Mouse (Mus musculus) urinary bladder, postnatal 4 days (tissue): ENCODE results near the gene Elmod3.
"Not testable (repeated sequence)": the region's sequence is repeated elsewhere in the genome, so short reads cannot be mapped to it uniquely, and the experiment has no call there.

Experiments used
- DNase-seq, 2 experiments: peaks; one replicate each; pipeline ENCODE4 v3.0.0; 2021 to 2022; ENCODE audit warnings: low spot score in 2 of 2

The Elmod3 gene

DNA sequence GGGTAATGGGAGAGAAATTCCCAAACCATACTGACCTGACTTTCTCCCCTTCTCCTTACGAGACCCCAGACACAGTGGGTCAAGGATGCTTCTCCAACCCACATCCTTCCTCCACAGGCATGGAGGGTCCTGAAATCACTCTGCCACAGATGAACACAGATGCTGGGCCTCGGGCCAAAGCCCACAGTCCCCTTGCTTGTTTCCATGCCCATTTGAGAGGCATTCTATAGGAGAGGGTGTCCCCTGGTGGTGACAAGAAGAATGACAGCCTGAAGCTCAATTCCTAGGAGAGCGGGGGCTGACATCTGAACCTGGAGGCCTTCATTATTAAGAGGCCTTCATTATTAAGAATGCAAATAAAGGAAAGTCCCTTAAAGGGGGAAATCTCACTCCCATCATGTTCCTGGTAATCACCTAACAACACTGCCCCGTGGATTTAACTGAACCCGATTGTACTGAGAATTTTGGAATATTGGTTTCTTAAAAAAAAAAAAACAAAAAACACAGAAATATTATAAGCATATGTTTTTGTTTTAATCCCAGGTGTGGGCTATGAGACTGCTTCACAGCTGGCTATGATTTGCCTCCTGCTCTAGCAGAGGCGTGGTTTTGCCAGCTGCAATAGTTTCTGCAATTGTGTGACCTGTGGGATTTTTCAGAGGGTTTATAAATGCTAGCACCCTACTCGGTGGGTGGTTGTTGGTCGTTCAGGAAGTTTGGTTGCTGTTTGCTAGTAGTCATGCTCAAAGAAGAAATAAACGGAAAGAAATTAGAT lies 64.0 kb downstream of the Elmod3 start:
- peak in 1 of 2 experiments; percentile 62 for DNase-seq

DNA sequence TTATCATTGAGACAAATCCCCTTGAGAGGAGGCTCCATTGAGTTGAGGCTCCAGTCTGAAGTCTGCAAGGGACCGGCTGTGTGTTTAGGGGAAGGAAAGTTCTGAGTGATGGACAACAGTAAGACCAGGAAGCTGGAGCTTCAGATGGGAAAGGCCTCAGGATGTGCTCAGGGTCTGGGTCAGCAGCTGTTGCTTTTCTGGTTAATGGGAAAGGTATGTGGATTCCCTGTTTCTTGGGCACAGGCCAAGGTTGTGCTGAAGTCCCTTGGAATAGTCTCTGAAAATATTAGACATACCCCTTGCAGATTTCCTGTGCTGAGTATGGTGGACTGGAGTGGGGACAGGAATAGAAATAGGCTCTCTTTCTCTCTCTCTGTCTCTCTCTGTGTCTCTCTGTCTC lies 64.7 kb downstream of the Elmod3 start:
- DNase-seq, result not testable (repeated sequence)

DNA sequence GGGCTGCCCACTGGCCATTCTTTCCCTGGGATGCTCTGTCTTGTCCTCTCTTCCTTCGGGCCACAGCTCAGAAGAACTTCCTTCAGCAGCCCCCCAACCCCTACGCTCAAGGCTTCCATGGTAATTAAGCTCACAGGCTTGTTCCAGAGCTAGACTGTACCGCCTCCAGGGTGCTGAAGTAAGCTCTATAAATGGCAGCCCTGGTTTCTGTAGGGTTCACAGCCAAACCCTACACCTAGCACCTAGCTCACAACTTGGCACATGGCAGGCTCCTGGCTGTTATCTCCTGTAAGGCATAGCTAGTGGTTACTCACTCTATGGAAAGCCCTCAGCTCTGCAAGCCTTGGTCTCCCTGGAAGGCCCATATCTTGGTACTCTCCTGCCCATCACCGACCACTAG lies 65.6 kb downstream of the Elmod3 start:
- no peak for DNase-seq

DNA sequence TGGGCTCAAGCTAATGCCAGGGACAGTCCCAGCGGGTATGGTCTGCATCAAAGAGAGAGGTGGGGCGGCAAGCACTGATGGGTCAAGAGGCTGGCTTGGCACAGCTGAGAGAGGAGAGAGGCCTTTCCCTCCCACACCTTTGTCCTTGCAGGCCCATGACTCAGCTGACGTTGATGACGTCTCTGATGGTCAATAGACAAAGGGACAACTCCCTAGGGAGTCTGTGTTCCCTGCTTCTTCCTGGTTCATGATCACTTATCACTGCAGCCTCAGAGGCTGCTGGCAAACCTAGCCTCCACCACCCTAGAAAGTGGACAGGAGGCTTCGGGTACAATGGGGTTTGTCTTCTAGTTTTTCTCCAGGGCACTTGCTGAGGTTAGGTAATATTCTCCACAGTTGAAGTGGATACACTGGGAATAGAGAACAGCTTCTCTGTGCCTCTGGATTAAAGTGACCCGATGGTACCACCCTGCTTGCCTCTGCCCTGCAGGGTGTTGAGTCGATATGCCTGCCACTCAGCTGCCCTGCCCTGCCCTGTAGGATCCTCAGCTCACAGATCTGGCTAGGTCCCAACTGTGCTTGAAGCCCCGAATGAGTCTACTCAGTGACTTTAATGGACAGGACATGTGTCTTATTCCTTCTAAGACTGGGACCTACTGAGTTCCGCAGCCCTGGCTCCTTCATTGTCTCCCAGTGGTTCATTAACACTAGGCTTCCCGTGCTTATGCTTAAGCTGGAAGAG lies 69.6 kb downstream of the Elmod3 start:
- DNase-seq, result no peak

DNA sequence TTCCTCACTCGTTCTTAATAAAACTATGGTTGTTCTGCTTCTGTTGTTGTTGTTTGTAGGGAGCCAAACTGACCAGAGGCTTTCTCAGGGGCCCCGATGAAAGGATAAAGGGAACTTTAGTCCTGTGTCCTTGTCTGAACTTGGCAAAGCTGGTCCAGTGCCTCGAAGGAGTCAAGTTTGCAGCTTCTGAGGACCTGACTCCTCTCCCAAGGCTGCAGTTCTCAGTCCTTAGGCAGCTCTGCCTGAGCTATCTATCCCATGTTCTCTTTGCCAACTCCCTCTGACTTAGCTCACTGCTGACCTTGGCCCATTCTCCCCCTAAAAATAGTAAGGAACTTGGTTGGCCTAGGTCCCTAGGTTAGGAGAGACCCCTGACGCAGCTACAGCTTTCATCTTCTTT lies 71.1 kb downstream of the Elmod3 start:
- no peak for DNase-seq

DNA sequence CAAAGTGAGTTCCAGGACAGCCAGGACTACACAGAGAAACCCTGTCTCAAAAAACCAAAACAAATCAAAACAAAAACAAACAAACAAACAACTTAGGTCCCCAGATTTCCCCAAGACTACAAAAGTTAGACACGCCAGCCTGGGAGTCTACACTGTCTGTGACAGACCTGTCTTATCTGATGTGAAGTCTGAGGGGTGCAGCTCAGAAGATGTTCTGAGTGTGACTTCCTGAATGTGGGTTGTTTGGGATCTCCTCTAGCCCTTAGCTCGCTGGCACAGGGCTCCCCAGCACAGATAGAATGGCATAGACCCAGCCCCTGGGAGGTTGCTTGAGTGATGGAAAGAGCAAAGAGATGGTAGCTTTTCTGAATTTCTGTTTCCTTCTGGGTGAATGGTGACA lies 74.1 kb downstream of the Elmod3 start:
- DNase-seq, result no peak

DNA sequence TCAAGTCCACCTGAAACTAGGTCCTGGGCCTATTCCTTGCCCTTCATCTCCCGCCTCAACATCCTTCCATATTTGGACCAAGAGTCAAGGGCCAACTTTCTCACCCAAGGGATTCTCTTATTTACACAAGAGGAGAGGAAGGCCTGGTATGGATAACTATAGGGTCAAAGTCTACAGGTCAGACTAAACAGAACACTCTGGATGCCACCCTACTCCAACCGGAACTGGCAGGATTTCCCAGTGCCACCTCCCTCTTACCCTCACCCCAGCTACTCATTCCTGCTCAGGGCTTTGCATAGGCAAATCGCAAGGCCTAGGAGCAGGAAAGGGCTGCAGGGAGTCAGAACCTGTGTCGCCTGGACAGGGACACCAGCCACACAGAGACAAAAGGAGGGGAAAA lies 75.0 kb downstream of the Elmod3 start:
- DNase-seq, result no peak

DNA sequence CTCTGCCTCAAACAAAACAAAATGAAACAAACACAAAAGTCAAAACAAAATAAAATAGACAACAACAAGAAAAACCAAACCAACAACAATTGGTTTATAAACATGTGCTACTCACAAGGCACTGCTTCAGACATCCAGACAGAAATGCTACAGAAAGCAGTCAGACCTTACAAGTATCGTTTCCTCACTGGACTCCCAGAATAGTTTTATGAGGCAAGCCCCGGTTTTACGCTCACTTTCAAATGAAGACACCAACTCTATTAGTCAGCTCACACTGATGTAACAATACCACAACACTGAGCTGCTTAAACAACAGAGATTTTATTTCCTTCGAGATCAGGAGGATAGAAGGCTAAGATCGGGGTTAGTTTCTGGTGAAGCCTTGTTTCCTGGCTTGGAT lies 75.9 kb downstream of the Elmod3 start:
- no peak for DNase-seq

DNA sequence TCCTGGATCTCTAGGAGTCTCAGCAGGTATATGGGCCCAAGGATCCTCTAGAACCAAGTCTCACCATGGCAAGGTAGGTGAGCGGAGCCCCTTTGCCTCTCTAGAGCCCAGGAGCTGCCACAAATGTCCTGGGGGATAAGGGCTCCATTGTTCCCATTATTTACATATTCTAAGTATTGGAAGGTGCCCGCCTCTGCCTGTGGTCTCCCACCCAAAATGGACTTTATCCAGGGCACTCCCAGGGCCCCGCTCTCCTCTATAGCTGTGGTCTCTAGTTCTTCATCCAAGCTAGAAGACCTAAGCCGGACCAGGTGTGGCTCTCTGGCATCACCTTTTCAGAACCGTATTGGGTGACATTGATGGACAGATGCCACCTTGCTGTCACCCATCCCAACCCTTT lies 76.6 kb downstream of the Elmod3 start, which contains the start of gene Sh2d6:
TSS of gene Sh2d6 (minus strand) at position 101 of the 400 bp plus-strand sequence.
- DNase-seq, result no peak

DNA sequence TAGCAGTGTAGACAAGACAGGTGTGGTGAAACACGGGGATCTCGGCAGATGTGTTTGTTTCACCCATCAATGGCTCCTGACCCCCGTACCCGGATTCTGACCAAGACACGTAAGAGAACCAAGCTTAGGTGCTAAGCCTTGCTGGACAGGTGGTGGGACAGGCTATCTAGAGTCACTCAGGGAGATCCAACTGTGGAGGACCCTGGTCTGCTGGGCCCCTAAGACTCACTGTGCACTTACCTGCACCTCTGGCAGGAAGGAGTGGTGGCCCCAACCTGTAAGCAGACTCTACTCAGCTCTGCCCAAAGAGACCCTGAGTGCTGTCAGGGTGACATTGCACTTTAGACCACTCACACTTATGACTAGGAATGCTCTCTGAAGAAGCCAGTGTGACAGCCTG lies 77.3 kb downstream of the Elmod3 start:
- DNase-seq, result no peak

DNA sequence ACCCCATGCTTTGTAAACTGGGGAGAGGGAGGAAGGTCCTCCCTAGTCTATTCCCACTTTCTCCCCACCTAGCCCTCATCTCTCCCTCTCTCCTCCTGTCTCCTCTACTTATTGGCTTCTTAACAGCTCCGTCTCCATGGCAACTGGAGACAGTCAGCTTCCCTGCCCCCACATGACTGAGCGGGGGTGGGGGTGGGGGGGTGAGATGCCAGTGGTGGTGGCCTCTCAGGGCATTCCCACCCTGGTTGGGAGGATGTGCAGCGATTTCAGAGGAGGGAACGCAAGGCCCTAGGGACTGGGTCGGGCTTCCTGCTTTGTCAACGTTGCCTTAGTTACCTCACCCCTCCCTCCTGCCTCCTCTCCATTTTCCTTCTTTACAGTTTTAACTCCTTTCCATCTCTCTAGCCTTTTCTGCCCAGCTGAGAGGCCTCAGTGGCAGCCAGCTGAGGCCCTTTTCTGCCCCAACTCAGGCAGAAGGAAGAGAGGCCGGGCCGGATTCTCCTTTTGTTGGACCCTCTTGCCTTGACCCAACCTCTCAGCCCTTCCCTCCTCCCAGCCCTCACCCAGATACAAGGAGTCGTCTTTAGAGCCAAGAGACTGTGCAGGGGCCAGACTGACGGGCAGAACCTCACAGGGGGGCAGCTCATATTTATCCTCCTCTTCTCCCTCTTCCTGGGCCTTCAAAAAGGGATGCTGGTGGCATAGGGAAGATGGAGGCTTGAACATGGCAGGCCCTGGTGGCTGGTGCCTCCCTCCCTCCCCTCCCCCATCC lies 78.1 kb downstream of the Elmod3 start:
- no peak for DNase-seq

DNA sequence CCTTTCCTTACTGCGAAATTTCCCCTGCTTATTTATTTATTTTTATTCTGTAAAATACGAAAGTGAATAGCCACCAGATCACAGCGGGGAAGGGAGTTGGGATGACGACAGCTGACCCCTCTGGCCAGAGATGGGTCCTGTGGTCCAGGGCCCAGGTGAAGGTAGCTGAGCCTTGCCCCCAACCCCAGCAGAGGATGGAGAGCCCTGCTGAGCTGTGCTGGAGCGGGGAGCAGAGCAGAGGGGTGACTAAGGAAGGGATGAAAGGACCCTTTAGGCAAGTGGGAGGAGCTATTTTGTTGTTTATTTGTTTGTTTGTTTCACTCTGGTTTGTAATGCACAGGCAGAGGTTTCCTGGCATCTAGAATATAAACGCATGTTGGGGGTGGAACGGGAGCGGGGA lies 78.9 kb downstream of the Elmod3 start:
- DNase-seq, result no peak

DNA sequence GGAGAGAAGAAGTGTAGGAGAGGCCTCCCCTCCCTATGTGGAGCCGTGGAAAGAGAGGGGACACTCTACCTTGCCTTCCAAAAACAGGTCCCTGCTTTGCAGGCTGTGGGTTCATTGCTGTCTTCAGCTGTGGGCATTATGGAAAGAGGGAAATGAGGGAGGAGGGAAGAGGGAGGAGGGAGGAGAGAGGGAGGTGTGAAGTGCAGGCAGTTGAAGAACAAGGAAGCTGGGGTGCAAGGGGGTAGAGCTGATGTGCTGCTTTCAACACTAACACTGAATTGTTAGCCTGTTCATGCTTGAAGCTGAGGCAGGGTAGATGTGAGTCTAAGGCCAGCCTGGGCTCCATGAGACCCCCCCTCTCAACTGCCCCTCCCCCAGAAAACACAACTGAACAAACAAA lies 79.4 kb downstream of the Elmod3 start:
- DNase-seq, result no peak
